Mouse (Mus musculus) testis, adult 2 months (tissue): ENCODE data around the gene Med12l. TPM values are rescaled to one million over a fixed set of nuclear protein-coding genes. Genes with fewer than 3 reads are reported as not detected.
A peak's percentile ranks its signal among the peaks of the same experiment; 100 is the strongest.

Experiments used
- H3K27ac ChIP-seq: fragments of 200-500 bp; 2 replicates; pipeline ENCODE4 v1.5.1; 2012; ENCODE audit warnings: low read depth, low read length; ENCODE audit not compliant: control insufficient read depth, insufficient read depth
- H3K27me3 ChIP-seq: fragments of 200-500 bp; 2 replicates; pipeline ENCODE4 v1.6.1; 2012; ENCODE audit warnings: mild to moderate bottlenecking, low read length, moderate library complexity; ENCODE audit not compliant: control insufficient read depth, insufficient read depth
- H3K36me3 ChIP-seq: fragments of 200-500 bp; 2 replicates; pipeline ENCODE4 v1.6.1; 2012; ENCODE audit warnings: mild to moderate bottlenecking, low read length; ENCODE audit not compliant: control insufficient read depth, insufficient read depth
- H3K4me1 ChIP-seq: fragments of 200-500 bp; 2 replicates; pipeline ENCODE4 v1.6.1; 2012; ENCODE audit warnings: low read length; ENCODE audit not compliant: control insufficient read depth, insufficient read depth
- H3K4me3 ChIP-seq: fragments of 200-500 bp; 2 replicates; pipeline ENCODE4 v1.5.1; 2012; ENCODE audit warnings: low read depth, mild to moderate bottlenecking, low read length, moderate library complexity, mixed read lengths; ENCODE audit not compliant: control insufficient read depth
- CTCF ChIP-seq: fragments of 200-500 bp; IDR thresholded peaks from 2 replicates; pipeline ENCODE4 v1.5.1; 2012; ENCODE audit warnings: low read depth, mild to moderate bottlenecking, inconsistent platforms, low read length, moderate library complexity; ENCODE audit not compliant: control insufficient read depth, insufficient read depth, insufficient replicate concordance
- POLR2A ChIP-seq: fragments of 200-500 bp; IDR thresholded peaks from 2 replicates; pipeline ENCODE4 v1.6.1; 2012; ENCODE audit warnings: low read depth, mild to moderate bottlenecking, inconsistent platforms, low read length, moderate library complexity; ENCODE audit not compliant: control insufficient read depth
- polyA plus RNA-seq: library from polyadenylated mRNA; depleted of rRNA; stranded (reverse); fragments of >200 nt; gene quantifications from 2 replicates; pipeline ENCODE4 v1.2.3, GENCODE M21; 2012

Gene Med12l
- polyA plus RNA-seq, 1 experiment, result 4.6 TPM

DNA sequence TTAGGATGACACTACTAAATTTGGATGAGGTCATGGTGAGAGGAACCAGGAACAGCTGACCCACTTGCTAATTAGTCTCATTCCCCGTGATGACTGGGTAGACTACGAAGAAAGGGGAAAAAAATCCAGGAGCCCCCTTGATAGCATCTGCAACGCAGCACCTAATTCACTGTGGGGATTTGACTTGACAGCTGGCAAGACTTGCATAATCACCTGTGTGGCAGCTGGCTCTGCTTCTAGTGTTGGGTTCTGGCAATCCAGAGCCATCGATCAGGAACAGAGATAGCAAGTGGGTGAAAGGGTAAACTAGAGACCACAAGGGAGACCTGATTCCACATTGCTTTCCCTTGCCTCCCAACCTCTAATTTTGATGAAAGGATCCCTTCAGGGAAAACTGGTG lies 19.8 kb upstream of the Med12l start:
- H3K27me3 ChIP-seq, result no peaks in the 10 kb centered on the region
- TF ChIP-seq CTCF (no peak), POLR2A (no peak)
- H3K4me1 ChIP-seq, result no peaks in the 10 kb centered on the region
- H3K4me3 ChIP-seq, result no peak overlapping the region
- no peak overlapping the region for H3K27ac ChIP-seq
- H3K36me3 ChIP-seq, result no peaks in the 10 kb centered on the region

DNA sequence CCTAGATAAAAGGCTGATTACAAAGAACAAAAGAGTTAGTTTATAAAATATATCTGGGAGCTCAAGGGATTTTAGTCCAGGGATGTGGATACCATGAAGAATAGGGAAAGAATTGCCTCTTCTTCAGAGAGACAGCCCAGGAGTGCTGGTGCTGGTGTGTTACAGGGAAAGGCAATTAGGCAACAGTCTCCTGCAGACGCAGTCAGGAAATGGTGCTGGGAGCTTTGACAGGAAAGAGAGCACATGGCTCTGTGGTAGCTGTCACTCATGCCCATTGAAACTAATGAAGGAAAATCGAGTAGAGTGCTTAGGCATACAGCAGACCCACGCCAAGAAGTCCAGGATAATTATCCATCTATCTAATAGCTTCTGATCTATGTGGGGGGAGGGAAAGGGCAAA lies 16.3 kb upstream of the Med12l start:
- H3K36me3 ChIP-seq, result no peaks in the 10 kb centered on the region
- no peaks in the 10 kb centered on the region for H3K4me1 ChIP-seq
- H3K27me3 ChIP-seq, result no peaks in the 10 kb centered on the region
- H3K4me3 ChIP-seq, result no peak overlapping the region
- TF ChIP-seq POLR2A, result no peak
- TF ChIP-seq CTCF, result no peak
- H3K27ac ChIP-seq, result no peak overlapping the region

DNA sequence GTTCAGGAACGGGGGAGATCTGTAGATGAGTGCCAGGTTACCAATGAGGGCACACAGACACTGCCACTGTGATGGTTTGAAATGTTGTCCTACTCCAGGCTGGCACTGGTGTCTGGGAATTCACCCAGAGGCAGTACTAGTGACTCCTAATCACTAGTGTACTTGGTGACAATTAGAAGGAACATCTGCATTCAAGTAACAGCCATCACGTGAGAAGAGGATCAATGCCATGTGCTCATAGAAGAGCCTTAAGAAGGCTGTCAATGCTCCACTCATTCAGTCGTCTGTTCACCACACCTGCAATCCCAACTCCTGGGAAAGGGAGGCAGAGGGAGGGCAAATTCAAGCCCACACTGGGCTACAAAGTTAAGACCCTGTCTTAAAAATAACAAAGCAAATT lies 15.1 kb upstream of the Med12l start:
- Histone ChIP-seq H3K27ac (no peak overlapping the region), H3K36me3 (no peaks in the 10 kb centered on the region), H3K27me3 (no peaks in the 10 kb centered on the region), H3K4me3 (no peak overlapping the region), H3K4me1 (no peaks in the 10 kb centered on the region)
- no peak for TF ChIP-seq POLR2A
- TF ChIP-seq CTCF, result no peak

DNA sequence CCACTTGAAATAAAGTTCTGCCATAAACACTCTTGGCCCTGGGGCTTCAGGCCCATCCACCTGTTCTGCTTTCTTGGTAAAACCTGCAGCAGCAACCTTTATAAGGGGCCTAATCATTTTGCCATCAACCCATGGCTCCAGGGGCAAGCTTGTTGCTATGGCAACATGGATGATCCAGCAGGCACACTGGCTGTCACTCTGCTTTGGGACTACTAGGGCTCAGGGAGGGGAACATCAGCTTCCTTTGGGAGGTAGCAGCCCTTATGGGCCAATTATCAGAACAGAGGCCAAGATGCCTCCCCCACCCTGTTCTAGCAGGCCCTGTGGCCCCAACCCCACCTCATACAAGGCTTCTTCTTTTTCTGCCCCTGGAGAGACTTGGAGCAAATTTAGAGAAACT lies 13.5 kb upstream of the Med12l start:
- Histone ChIP-seq H3K4me1 (no peaks in the 10 kb centered on the region), H3K27me3 (no peaks in the 10 kb centered on the region), H3K27ac (no peak overlapping the region), H3K4me3 (no peak overlapping the region), H3K36me3 (no peaks in the 10 kb centered on the region)
- TF ChIP-seq CTCF (no peak), POLR2A (no peak)

DNA sequence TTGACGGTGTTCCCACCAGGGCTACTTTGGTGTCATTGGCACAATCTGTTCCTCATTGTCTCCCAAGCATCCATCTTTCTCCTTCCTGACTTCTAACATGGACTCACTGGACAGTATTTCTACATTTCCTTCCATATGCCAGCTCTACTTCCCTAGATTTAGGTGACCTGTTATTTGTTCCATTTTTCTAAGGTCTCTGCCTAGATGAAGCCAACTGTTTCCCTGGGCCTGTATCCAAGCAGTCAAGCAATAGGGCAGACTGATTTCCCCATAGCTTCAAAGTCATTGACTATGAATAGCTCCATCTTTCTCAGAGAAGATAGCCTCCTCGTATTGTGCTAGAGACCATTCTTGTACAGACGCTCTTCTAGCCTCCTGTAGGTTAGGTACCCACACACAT lies 12.0 kb upstream of the Med12l start:
- Histone ChIP-seq H3K4me3 (no peak overlapping the region), H3K27me3 (no peaks in the 10 kb centered on the region), H3K4me1 (no peaks in the 10 kb centered on the region), H3K36me3 (no peaks in the 10 kb centered on the region), H3K27ac (no peak overlapping the region)
- TF ChIP-seq CTCF, result no peak
- TF ChIP-seq POLR2A, result no peak

DNA sequence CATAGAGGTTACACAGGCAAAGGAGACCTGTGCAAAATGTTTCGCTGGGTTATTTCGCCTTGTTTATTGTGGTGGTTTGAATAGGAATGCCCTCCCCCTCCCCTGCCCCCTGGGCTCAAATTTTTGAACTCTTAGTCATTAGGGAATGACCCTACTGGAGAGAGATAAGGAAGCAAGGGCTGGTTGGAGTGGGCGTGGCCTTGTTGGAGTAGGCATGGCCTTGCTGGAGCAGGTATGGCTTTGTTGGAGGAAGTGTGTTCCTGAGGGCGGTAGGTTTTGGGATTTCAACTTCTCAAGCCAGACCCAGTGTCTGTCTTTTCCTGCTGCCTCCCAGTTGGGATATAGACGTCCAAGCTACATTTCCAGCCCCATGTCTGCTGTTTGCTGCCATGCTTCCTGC lies 1.9 kb upstream of the Med12l start:
- H3K36me3 ChIP-seq, result no peaks in the 10 kb centered on the region

DNA sequence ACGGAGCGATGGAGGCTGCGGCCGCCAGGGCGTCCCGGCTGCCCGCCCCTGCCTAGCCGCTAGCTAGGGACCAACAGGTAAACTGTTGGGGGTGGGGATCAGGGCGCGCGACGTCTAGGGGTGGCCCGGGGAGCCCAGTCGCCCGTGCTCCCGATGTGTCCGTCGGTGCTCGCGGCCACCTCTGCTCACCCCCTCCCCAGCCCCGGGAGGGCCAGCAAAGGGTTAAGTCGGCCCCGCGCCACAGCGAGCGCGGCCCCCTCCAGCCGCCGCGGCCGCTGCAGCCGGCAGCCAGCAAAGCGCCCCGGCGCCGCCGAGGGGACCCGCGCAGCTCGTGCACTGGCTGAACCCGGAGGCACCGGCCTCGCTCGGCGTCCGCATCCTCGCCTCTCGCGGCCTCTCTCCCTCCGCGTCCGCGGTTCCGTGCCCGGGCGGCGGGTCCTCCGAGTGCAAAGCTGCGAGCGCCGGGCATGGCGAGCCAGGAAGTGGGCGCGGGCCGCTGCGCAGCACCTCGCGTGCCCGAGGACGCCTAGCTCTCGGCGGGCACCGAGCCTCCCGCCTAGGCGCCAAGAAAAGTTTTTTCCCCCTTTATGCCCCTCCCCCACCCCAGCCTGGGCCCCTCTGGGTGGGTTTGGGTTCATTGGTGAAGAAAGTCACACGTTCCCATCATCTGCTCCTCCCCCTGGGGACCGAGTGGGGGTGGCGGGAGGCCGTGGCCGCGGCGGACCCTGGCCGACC lies 538 bp downstream of the Med12l start:
- H3K27me3 ChIP-seq, result no peaks in the 10 kb centered on the region; the same call in 1 of the 2 replicates

More for the DNA sequence above, 1.9 kb upstream of the Med12l start:
- no peak for TF ChIP-seq POLR2A
- TF ChIP-seq CTCF, result no peak
- Histone ChIP-seq H3K27me3 (no peaks in the 10 kb centered on the region; the same call in 1 of the 2 replicates), H3K27ac (no peak overlapping the region), H3K4me1 (peaks cover 11% of the 10 kb centered on the region), H3K4me3 (no peak overlapping the region)

More for the DNA sequence above, 538 bp downstream of the Med12l start:
- Histone ChIP-seq H3K4me3 (peak overlapping the region; percentile 80), H3K4me1 (peaks cover 11% of the 10 kb centered on the region), H3K27ac (peak overlapping the region; percentile 45), H3K36me3 (no peaks in the 10 kb centered on the region)
- TF ChIP-seq POLR2A (no peak), CTCF (no peak)
